Mouse (Mus musculus): Measurements from ENCODE around the gene Fbxl16. TPM values are rescaled to one million over a fixed set of nuclear protein-coding genes. Genes with fewer than 3 reads are reported as not detected.

The Fbxl16 gene
- polyA plus RNA-seq, 1 experiment, result 5.7 TPM

- Histone ChIP-seq H3K27me3 (ENCODE audit: control insufficient read depth, insufficient read depth, insufficient read length) (no peaks in the 10 kb centered on the region), H3ac (ENCODE audit: control insufficient read depth, insufficient read length, low read depth) (peak overlapping the region; percentile 55), H3K36me3 (ENCODE audit: control insufficient read depth, insufficient read depth) (peaks cover 38% of the 10 kb centered on the region), H3K4me3 (ENCODE audit: insufficient read depth, poor library complexity, severe bottlenecking) (peak overlapping the region; percentile 79), H3K79me2 (ENCODE audit: control insufficient read depth, insufficient read depth) (peaks cover 51% of the 10 kb centered on the region), H3K79me3 (ENCODE audit: low read depth) (peaks cover 27% of the 10 kb centered on the region)
- TF ChIP-seq CEBPB (IDR thresholded peaks at IDR 0.05; ENCODE audit: low read depth) (no peak), CTCF (IDR thresholded peaks at IDR 0.05; ENCODE audit: control insufficient read depth, insufficient read depth, insufficient read length) (no peak), FOSL1 (IDR thresholded peaks at IDR 0.05; ENCODE audit: insufficient read depth, low read length, poor library complexity, severe bottlenecking) (no peak), MAX (IDR thresholded peaks at IDR 0.05) (no peak), MYOG (IDR thresholded peaks at IDR 0.05; ENCODE audit: control insufficient read depth, extremely low read depth, insufficient read length) (no peak), USF1 (IDR thresholded peaks at IDR 0.05; ENCODE audit: low read depth) (no peak), MYOD1 (IDR thresholded peaks at IDR 0.05; ENCODE audit: control insufficient read depth, insufficient read length, low read depth) (no peak)
Measured at GRCm38 (mm10) chr17:25833961-25834594, 25.2 kb downstream of the Fbxl16 start.

DNA sequence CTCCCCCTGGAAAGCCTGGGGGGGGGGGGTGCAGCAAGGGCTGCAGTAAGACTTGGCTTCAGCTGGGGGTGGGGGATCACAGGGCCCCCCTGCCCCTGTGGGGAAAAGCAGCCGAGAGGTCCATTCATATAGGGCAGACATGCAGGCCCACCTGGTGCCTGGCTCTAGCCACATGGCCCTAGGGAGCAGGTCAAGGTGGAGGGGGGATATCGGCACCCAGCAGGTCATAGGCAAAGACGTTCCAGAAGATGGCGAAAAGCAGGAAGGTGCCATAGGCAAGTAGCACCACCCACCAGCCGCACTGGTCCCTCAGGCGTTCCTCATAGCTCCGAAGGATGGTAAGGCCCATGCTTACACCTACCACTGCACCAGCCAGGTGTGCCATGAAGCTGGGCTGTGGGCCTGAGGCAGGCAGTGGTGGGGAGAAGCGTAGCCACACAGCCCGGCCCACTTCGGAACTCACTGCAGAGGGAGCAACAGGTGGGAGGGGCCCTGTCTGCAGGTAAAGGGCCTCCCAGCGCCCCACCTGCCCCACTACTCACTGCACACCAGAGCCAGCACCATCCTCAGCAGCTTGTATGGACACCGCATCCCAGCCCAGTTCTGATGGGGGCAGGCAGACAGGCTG lies 25.8 kb downstream of the Fbxl16 start:
- Histone ChIP-seq H3K4me3 (ENCODE audit: insufficient read depth, poor library complexity, severe bottlenecking) (peak overlapping the region; percentile 79), H3ac (ENCODE audit: control insufficient read depth, insufficient read length, low read depth) (no peak overlapping the region), H3K36me3 (ENCODE audit: control insufficient read depth, insufficient read depth) (peaks cover 39% of the 10 kb centered on the region), H3K27me3 (ENCODE audit: control insufficient read depth, insufficient read depth, insufficient read length) (no peaks in the 10 kb centered on the region), H3K79me2 (ENCODE audit: control insufficient read depth, insufficient read depth) (peaks cover 51% of the 10 kb centered on the region), H3K79me3 (ENCODE audit: low read depth) (peaks cover 27% of the 10 kb centered on the region)
- TF ChIP-seq FOSL1 (IDR thresholded peaks at IDR 0.05; ENCODE audit: insufficient read depth, low read length, poor library complexity, severe bottlenecking), result no peak
- no peak for TF ChIP-seq MAX (IDR thresholded peaks at IDR 0.05)
- TF ChIP-seq MYOD1 (IDR thresholded peaks at IDR 0.05; ENCODE audit: control insufficient read depth, insufficient read length, low read depth), result no peak
- TF ChIP-seq MYOG (IDR thresholded peaks at IDR 0.05; ENCODE audit: control insufficient read depth, extremely low read depth, insufficient read length), result no peak
- TF ChIP-seq CEBPB (IDR thresholded peaks at IDR 0.05; ENCODE audit: low read depth), result no peak
- TF ChIP-seq CTCF (IDR thresholded peaks at IDR 0.05; ENCODE audit: control insufficient read depth, insufficient read depth, insufficient read length), result no peak
- no peak for TF ChIP-seq USF1 (IDR thresholded peaks at IDR 0.05; ENCODE audit: low read depth)

GRCm38 (mm10) chr17:25835301-25835700 lies 26.4 kb downstream of the Fbxl16 start:
- H3K27me3 ChIP-seq (ENCODE audit: control insufficient read depth, insufficient read depth, insufficient read length), result no peaks in the 10 kb centered on the region
- TF ChIP-seq MYOD1 (IDR thresholded peaks at IDR 0.05; ENCODE audit: control insufficient read depth, insufficient read length, low read depth) (no peak), MYOG (IDR thresholded peaks at IDR 0.05; ENCODE audit: control insufficient read depth, extremely low read depth, insufficient read length) (no peak), CEBPB (IDR thresholded peaks at IDR 0.05; ENCODE audit: low read depth) (no peak), CTCF (IDR thresholded peaks at IDR 0.05; ENCODE audit: control insufficient read depth, insufficient read depth, insufficient read length) (no peak), FOSL1 (IDR thresholded peaks at IDR 0.05; ENCODE audit: insufficient read depth, low read length, poor library complexity, severe bottlenecking) (no peak), MAX (IDR thresholded peaks at IDR 0.05) (no peak), USF1 (IDR thresholded peaks at IDR 0.05; ENCODE audit: low read depth) (no peak)
- peaks cover 27% of the 10 kb centered on the region for H3K79me3 ChIP-seq (ENCODE audit: low read depth)
- peaks cover 47% of the 10 kb centered on the region for H3K79me2 ChIP-seq (ENCODE audit: control insufficient read depth, insufficient read depth)
- H3K4me3 ChIP-seq (ENCODE audit: insufficient read depth, poor library complexity, severe bottlenecking), result no peak overlapping the region
- peaks cover 35% of the 10 kb centered on the region for H3K36me3 ChIP-seq (ENCODE audit: control insufficient read depth, insufficient read depth)
- H3ac ChIP-seq (ENCODE audit: control insufficient read depth, insufficient read length, low read depth), result no peak overlapping the region

GRCm38 (mm10) chr17:25835816-25836215 lies 26.9 kb downstream of the Fbxl16 start:
- Histone ChIP-seq H3K79me2 (ENCODE audit: control insufficient read depth, insufficient read depth) (peaks cover 42% of the 10 kb centered on the region), H3ac (ENCODE audit: control insufficient read depth, insufficient read length, low read depth) (no peak overlapping the region), H3K36me3 (ENCODE audit: control insufficient read depth, insufficient read depth) (peaks cover 35% of the 10 kb centered on the region), H3K4me3 (ENCODE audit: insufficient read depth, poor library complexity, severe bottlenecking) (no peak overlapping the region), H3K27me3 (ENCODE audit: control insufficient read depth, insufficient read depth, insufficient read length) (no peaks in the 10 kb centered on the region), H3K79me3 (ENCODE audit: low read depth) (peaks cover 26% of the 10 kb centered on the region)
- TF ChIP-seq CEBPB (IDR thresholded peaks at IDR 0.05; ENCODE audit: low read depth), result no peak
- TF ChIP-seq FOSL1 (IDR thresholded peaks at IDR 0.05; ENCODE audit: insufficient read depth, low read length, poor library complexity, severe bottlenecking), result no peak
- no peak for TF ChIP-seq MYOG (IDR thresholded peaks at IDR 0.05; ENCODE audit: control insufficient read depth, extremely low read depth, insufficient read length)
- TF ChIP-seq MYOD1 (IDR thresholded peaks at IDR 0.05; ENCODE audit: control insufficient read depth, insufficient read length, low read depth), result no peak
- TF ChIP-seq CTCF (IDR thresholded peaks at IDR 0.05; ENCODE audit: control insufficient read depth, insufficient read depth, insufficient read length), result no peak
- TF ChIP-seq USF1 (IDR thresholded peaks at IDR 0.05; ENCODE audit: low read depth), result no peak
- TF ChIP-seq MAX (IDR thresholded peaks at IDR 0.05), result no peak

DNA sequence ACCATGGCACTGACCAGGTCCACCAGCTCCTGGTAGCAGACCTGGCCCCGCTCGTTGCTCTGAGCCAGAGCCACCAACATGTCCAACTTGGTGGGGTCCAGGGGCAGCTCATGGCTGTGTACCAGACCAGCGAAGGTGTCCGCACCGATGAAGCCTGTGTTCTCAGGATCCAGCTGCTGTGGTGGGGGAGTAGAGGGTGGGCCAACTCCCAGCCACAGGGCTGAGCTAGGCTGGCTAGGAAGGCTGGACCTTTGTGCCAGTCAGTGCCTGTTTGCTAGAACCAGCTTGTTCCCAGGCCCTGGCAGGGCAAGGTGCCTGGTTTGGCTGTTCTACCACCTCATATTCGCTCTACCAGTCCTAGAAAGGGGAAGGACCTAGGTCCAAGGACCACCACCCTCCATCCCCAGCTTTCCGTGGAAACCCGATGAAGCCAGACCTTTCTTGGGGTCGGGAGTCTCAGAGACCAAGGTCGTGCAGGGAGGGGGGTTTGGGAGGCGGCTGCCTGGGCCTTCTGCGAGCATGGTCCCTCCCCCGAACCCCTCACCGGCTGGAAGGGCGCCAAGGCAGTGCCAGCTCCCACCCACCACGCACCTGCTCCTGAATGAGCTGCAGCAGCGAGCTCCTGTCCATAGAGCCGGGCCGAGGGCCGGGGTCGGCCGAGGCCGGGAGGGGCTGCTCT lies 27.7 kb downstream of the Fbxl16 start:
- no peak overlapping the region for H3ac ChIP-seq (ENCODE audit: control insufficient read depth, insufficient read length, low read depth)
- H3K36me3 ChIP-seq (ENCODE audit: control insufficient read depth, insufficient read depth), result peaks cover 35% of the 10 kb centered on the region
- no peak for TF ChIP-seq FOSL1 (IDR thresholded peaks at IDR 0.05; ENCODE audit: insufficient read depth, low read length, poor library complexity, severe bottlenecking)
- H3K79me3 ChIP-seq (ENCODE audit: low read depth), result peaks cover 19% of the 10 kb centered on the region
- H3K4me3 ChIP-seq (ENCODE audit: insufficient read depth, poor library complexity, severe bottlenecking), result no peak overlapping the region
- H3K79me2 ChIP-seq (ENCODE audit: control insufficient read depth, insufficient read depth), result peaks cover 35% of the 10 kb centered on the region
- H3K27me3 ChIP-seq (ENCODE audit: control insufficient read depth, insufficient read depth, insufficient read length), result no peaks in the 10 kb centered on the region

All from C2C12 (cell line).